Mouse (Mus musculus): ENCODE data around the gene N4bp1. TPM values are rescaled to one million over a fixed set of nuclear protein-coding genes. Genes with fewer than 3 reads are reported as not detected.

The N4bp1 gene
- polyA plus RNA-seq, 1 experiment from 2014 or later, result 10.0 TPM

DNA sequence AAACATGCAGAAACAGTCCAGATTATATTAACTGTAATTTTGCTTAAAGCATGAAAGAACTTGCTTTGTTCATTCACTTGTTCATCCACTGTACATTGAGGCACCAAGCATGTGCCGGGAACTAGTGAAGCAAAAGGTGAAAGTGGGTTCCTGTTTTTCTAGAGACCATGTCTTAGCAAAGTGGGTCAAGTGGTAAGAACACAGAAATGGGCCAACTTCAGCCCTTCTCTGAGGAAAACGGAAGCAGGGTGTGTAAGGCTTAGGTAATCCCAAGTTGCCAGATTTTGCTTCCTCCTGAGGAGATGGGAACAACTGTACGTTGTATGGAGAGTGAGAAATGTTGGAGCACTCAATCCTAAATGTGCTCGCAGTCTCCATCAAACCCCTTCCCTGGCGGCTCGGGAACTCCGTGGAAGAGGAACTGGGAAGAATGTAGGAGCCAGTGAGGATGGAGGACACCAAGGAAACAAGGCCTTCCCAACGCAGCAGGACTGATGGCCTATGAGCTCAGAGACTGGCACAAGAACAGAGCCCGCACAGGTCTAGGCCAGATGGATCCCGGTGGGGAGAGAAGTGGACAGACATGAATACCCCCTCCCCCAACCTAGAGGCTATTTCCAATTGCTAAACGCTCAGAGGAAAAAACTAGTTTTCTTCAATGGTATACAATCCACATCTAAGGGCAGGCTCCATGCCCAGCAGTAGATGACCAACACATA, 12.8 kb downstream of the N4bp1 start:
- no peak overlapping the region for H3K27ac ChIP-seq
- no peak overlapping the region for H3K9ac ChIP-seq
- peaks cover 25% of the 10 kb centered on the region for H3K4me1 ChIP-seq
- H3K4me2 ChIP-seq, result no peak overlapping the region
- H3K4me3 ChIP-seq (replicated peaks), result no peak overlapping the region
- H3K9me3 ChIP-seq (replicated peaks), result no peaks in the 10 kb centered on the region
- H3K36me3 ChIP-seq, result 0 out of 2 replicates have a peak, but pooled peaks cover 3% of the 10 kb centered on the region
- no peak for ATAC-seq (replicated peaks; ENCODE audit: low FRiP score)
- WGBS, result 94% methylated on average over 11 of the region's 11 CpGs
- H3K27me3 ChIP-seq, result no peaks in the 10 kb centered on the region

DNA sequence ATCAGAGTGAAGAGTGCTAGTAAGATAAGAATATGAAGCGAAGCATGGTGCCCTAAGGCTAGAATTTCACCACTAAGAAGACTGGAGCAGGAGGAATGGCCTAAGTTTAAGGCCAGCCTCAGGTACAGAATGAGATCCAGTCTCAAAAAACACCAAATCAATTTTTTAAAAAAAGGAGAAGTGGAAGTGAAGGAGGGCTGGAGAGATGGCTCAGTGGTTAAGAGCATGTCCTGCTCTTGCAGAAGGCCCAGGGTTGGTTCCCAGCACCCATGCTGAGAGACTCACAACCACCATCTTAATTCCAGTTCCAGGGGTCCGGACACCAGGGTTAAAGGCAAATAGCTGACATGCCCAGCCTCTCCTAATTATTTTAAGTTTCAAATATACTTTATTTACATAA, 13.6 kb downstream of the N4bp1 start:
- no peak overlapping the region for H3K4me3 ChIP-seq (replicated peaks)
- 0 out of 2 replicates have a peak, but pooled peaks cover 3% of the 10 kb centered on the region for H3K36me3 ChIP-seq
- WGBS, result 87% methylated on average over 2 of the region's 2 CpGs
- no peak overlapping the region for H3K9ac ChIP-seq
- no peak for ATAC-seq (replicated peaks; ENCODE audit: low FRiP score)
- no peak overlapping the region for H3K4me2 ChIP-seq
- no peak overlapping the region for H3K27ac ChIP-seq
- peaks cover 25% of the 10 kb centered on the region for H3K4me1 ChIP-seq
- no peaks in the 10 kb centered on the region for H3K27me3 ChIP-seq
- H3K9me3 ChIP-seq (replicated peaks), result no peaks in the 10 kb centered on the region

DNA sequence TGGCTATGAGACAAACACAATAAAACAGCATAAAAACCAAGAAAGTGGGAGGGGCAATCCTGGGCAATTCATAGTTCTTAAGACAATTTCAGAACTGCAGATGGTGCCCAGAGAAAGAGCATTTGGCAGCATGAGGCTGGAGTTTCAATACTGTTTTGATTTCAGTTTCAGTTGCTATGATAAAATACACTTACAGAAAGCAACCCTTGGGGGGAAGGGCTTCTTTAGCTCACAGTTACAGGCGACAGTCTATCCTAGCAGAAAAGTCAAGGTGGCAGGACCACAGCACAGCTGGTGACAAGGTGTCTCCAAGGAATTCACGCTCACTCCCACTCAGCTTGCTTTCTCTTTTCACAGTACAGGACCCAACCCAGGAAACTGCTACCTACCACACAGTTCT, 14.3 kb downstream of the N4bp1 start:
- Histone ChIP-seq H3K9me3 (replicated peaks) (no peaks in the 10 kb centered on the region), H3K27ac (0 out of 2 replicates have a peak overlapping the region, but pooled peaks have one; percentile 10), H3K36me3 (0 out of 2 replicates have a peak, but pooled peaks cover 3% of the 10 kb centered on the region), H3K4me3 (replicated peaks) (no peak overlapping the region), H3K9ac (no peak overlapping the region), H3K27me3 (no peaks in the 10 kb centered on the region), H3K4me1 (peaks cover 25% of the 10 kb centered on the region), H3K4me2 (no peak overlapping the region)
- ATAC-seq (replicated peaks; ENCODE audit: low FRiP score), result no peak
- WGBS, result 60% methylated on average over 2 of the region's 2 CpGs

DNA sequence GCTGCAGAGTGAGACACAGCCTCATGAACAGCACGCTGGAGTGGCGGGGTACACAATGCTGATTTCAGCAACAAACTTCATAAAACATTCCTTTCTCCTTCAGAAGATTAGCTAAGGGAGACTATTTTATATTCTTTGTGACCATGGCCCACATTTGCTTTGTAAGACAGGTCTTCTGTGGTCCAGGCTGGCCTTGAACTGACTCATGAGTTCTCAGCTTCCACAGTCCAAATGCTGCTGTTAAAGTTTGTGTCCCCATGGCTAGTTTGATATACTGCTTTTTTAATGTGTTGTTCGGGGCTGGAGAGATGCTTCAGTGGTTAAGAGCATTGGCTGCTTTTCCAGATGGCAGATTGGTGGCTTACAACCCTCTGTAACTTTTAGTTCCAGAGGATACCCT, 17.0 kb downstream of the N4bp1 start:
- no peak overlapping the region for H3K4me2 ChIP-seq
- ATAC-seq (replicated peaks; ENCODE audit: low FRiP score), result no peak

DNA sequence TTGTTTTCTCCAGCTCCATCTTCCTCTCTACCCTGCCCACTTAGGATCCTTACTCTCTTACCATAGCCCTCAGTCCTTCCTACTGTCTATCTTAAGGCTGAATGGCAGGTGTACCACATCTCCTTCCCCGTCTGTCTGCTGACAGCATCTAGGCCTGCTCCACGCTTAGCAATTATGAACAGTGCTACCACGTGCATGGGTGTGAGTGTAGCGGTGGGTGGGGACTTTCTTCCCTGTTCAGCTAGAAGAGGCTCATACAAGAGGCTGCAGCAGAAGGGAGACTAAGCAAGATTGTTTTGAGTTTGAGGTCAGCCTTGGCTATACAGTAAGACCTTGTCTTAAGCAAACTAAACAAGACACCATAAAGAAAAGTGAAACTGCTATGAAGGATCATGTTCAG, 20.3 kb downstream of the N4bp1 start:
- H3K27ac ChIP-seq, result no peak overlapping the region
- peaks cover 20% of the 10 kb centered on the region for H3K36me3 ChIP-seq
- WGBS, result 78% methylated on average over 4 of the region's 4 CpGs
- no peak overlapping the region for H3K4me2 ChIP-seq
- ATAC-seq (replicated peaks; ENCODE audit: low FRiP score), result no peak
- H3K9ac ChIP-seq, result no peak overlapping the region
- H3K9me3 ChIP-seq (replicated peaks), result no peaks in the 10 kb centered on the region
- H3K4me3 ChIP-seq (replicated peaks), result no peak overlapping the region
- H3K4me1 ChIP-seq, result peaks cover 2% of the 10 kb centered on the region; the same call in 1 of the 2 replicates
- H3K27me3 ChIP-seq, result no peaks in the 10 kb centered on the region

More for the DNA sequence above, 17.0 kb downstream of the N4bp1 start:
- H3K4me3 ChIP-seq (replicated peaks), result no peak overlapping the region
- 0 out of 2 replicates have a peak, but pooled peaks cover 3% of the 10 kb centered on the region for H3K36me3 ChIP-seq
- peaks cover 15% of the 10 kb centered on the region for H3K4me1 ChIP-seq
- WGBS, result 72% methylated on average over 3 of the region's 3 CpGs
- no peaks in the 10 kb centered on the region for H3K27me3 ChIP-seq
- H3K9me3 ChIP-seq (replicated peaks), result no peaks in the 10 kb centered on the region
- H3K9ac ChIP-seq, result no peak overlapping the region
- no peak overlapping the region for H3K27ac ChIP-seq

DNA sequence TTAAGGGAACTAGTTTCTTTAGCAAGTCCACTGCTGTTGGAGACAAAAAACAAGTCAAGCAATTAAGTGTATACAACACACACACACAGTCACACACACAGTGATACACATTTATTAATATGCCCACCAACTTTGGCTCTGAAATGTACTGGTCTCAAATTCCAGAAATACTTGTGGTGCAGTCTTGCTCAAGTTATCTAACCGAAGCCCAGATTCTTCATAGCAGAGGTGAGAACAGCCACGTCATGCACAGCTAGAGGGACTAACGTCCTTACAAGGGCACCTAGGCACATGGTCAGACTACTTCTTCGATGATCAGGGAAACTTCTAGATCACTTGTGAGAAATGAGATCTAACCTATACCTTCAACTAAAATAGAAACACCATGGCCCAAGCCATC, 22.2 kb downstream of the N4bp1 start:
- no peak for ATAC-seq (replicated peaks; ENCODE audit: low FRiP score)
- peaks cover 30% of the 10 kb centered on the region for H3K36me3 ChIP-seq
- no peak overlapping the region for H3K4me2 ChIP-seq
- no peak overlapping the region for H3K27ac ChIP-seq
- peaks cover 4% of the 10 kb centered on the region; the same call in 1 of the 2 replicates for H3K4me1 ChIP-seq
- 79% methylated on average over 4 of the region's 4 CpGs for WGBS
- no peaks in the 10 kb centered on the region for H3K27me3 ChIP-seq
- no peak overlapping the region for H3K4me3 ChIP-seq (replicated peaks)
- no peak overlapping the region for H3K9ac ChIP-seq
- H3K9me3 ChIP-seq (replicated peaks), result no peaks in the 10 kb centered on the region

DNA sequence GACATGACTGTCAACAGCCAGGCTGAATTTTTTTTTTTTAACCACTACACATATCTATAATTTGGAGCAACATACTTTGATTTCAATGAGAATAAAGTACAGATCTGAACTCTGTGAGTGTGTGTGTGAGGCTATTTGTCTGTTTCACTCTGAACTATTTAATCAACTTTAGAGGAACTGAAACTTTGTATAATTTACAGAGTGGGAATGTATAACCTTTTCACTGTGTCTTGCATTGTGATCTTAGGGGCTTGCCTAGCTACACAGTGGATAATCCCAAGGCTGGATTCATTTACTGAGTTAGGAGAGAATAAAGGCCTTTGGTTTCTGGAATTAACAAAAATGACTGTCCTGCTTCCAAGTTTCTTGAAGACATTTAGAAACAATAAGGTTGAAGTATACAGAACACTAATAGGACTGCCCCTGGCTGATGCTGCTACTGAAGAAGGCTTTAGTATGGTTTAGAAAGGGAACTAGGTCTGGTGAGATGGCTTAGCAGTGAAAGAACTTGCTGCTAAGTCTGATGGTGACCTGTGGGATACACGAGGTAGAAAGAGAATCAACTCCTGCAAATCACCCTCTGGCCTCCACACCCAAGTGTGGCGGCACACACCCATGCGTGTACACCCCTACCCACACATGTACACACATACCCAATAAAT, 22.8 kb downstream of the N4bp1 start:
- H3K9ac ChIP-seq, result no peak overlapping the region
- no peak for ATAC-seq (replicated peaks; ENCODE audit: low FRiP score)
- H3K27ac ChIP-seq, result no peak overlapping the region
- H3K4me1 ChIP-seq, result peaks cover 4% of the 10 kb centered on the region; the same call in 1 of the 2 replicates
- no peak overlapping the region for H3K4me3 ChIP-seq (replicated peaks)
- H3K4me2 ChIP-seq, result no peak overlapping the region
- H3K27me3 ChIP-seq, result no peaks in the 10 kb centered on the region
- H3K9me3 ChIP-seq (replicated peaks), result no peaks in the 10 kb centered on the region
- H3K36me3 ChIP-seq, result peaks cover 34% of the 10 kb centered on the region
- 86% methylated on average over 3 of the region's 3 CpGs for WGBS

DNA sequence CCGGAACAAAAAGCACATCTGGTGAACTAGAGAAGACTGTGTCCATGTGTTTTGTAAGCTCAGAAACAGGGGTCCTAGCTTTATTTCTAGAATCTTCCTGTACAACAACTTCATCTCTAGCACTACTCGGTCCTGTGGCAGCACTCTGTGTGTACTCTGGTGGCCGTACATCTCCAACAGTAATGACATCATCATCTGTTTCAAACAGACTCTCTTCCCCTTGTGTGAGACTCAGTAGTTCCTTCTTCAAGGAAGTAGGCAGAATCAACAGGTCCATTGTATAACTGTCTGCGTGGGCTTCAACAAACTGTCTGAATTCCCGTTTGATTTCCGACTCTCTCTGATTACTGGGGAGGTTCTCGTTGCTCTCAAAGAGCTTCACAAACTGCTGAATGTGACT, 23.5 kb downstream of the N4bp1 start:
- no peak for ATAC-seq (replicated peaks; ENCODE audit: low FRiP score)
- Histone ChIP-seq H3K27ac (no peak overlapping the region), H3K4me3 (replicated peaks) (no peak overlapping the region), H3K4me1 (peaks cover 4% of the 10 kb centered on the region; the same call in 1 of the 2 replicates), H3K9me3 (replicated peaks) (no peaks in the 10 kb centered on the region), H3K4me2 (no peak overlapping the region), H3K27me3 (no peaks in the 10 kb centered on the region), H3K9ac (no peak overlapping the region), H3K36me3 (peaks cover 35% of the 10 kb centered on the region)
- WGBS, result 78% methylated on average over 7 of the region's 7 CpGs

DNA sequence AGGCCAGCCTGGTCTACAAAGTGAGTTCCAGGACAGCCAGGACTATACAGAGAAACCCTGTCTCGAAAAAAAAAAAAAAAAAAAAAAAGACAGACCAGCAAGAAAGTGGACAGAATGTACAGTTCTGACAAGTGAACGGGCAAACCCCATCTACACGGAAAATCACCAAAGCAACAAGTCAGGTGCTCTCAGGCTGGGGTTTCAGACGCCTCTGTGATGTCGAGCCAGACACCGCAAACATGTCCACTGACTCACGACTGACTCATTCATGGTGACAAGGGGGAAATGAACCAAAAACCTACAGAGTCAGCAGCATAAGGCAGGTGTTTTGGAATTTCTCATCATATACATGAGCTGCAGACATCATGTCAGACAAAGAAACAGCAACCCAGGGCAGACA, 28.8 kb downstream of the N4bp1 start:
- Histone ChIP-seq H3K27me3 (no peaks in the 10 kb centered on the region), H3K27ac (no peak overlapping the region), H3K36me3 (peaks cover 56% of the 10 kb centered on the region), H3K9ac (no peak overlapping the region), H3K4me3 (replicated peaks) (no peak overlapping the region), H3K4me1 (peaks cover 4% of the 10 kb centered on the region), H3K4me2 (no peak overlapping the region), H3K9me3 (replicated peaks) (no peaks in the 10 kb centered on the region)
- 75% methylated on average over 7 of the region's 7 CpGs for WGBS
- ATAC-seq (replicated peaks; ENCODE audit: low FRiP score), result no peak

DNA sequence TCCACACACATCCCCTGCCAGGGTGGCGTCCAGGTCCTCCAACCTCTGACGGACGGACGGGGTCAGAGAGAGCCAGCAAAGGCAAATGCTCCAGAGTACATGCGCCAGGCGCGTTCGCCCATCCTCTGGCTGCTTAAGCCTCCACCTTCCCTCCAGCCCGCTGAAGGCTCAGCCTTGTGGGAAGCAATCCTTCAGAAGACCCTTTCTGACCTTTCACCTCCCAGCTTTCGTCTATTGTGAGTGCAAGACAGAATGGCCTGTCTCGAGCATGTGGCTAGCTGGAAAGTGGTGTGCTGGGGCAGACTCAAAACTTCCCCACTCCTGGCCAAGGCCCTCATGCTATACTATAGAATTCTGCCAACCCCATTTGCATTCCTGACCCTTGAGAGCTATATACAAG, 30.4 kb downstream of the N4bp1 start:
- no peak overlapping the region for H3K27ac ChIP-seq
- WGBS, result 72% methylated on average over 11 of the region's 11 CpGs
- no peak overlapping the region for H3K4me2 ChIP-seq
- H3K4me1 ChIP-seq, result peaks cover 1% of the 10 kb centered on the region
- peaks cover 56% of the 10 kb centered on the region for H3K36me3 ChIP-seq
- H3K9me3 ChIP-seq (replicated peaks), result no peaks in the 10 kb centered on the region
- H3K4me3 ChIP-seq (replicated peaks), result no peak overlapping the region
- H3K27me3 ChIP-seq, result no peaks in the 10 kb centered on the region
- no peak overlapping the region for H3K9ac ChIP-seq
- ATAC-seq (replicated peaks; ENCODE audit: low FRiP score), result no peak

DNA sequence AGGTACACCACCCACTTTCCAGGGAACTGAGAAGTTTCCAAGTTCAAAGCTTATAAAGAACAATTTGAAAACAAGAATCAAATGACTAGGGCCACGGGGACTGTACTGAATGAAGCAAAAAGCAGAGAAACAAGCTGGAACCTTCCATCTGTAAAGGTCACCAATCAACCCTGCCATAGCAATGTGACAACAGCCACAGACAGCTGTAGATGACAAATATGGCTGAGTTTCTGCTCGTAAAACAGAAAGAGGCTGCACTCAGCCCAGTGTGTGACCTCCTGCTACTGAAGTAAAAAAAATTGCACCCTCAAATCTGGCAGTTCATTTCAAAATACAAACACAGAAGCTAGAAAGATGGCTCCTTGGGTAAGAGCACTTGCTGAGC, 31.1 kb downstream of the N4bp1 start:
- WGBS, result 52% methylated on average over 2 of the region's 2 CpGs
- no peak for ATAC-seq (replicated peaks; ENCODE audit: low FRiP score)
- H3K4me2 ChIP-seq, result no peak overlapping the region
- H3K9me3 ChIP-seq (replicated peaks), result no peaks in the 10 kb centered on the region
- H3K4me1 ChIP-seq, result no peaks in the 10 kb centered on the region; the same call in 1 of the 2 replicates
- no peak overlapping the region for H3K27ac ChIP-seq
- no peaks in the 10 kb centered on the region for H3K27me3 ChIP-seq
- H3K9ac ChIP-seq, result no peak overlapping the region
- no peak overlapping the region for H3K4me3 ChIP-seq (replicated peaks)
- H3K36me3 ChIP-seq, result peaks cover 48% of the 10 kb centered on the region

DNA sequence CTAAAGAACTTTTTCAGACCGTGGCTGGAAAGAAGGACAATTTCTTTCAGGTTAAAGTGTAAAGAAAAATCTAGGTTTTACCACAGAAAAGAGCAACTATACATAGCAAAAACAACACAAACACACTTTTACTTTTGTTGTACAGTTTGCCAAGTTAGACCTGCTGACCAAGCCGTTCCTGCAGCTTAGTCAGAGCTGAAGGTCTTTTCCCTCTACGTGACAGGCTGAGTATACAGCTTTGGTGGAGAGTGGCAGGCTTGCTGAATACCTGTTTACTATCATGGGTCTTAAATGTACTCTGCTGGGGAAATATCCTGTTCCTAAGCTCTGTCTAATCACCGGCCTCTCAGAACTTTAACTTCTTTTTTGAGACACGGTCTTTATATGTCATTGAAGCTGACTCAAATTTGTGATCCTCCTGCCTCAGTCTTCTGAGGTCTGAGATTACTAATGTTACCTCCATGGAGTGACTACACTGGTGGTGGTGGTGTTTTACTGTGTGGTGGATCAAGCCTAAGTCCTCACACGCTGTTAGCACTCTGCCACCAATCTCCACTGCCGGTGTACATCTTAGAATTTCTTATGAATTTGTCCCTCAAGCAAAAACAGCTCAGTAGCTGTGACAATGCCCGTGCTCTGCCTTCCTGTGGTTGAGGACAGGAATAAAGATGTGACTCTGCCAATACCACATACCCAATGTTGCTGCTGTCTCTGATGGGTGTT, 31.6 kb downstream of the N4bp1 start:
- H3K4me2 ChIP-seq, result no peak overlapping the region
- H3K4me3 ChIP-seq (replicated peaks), result no peak overlapping the region
- ATAC-seq (replicated peaks; ENCODE audit: low FRiP score), result no peak
- H3K9me3 ChIP-seq (replicated peaks), result no peaks in the 10 kb centered on the region
- H3K9ac ChIP-seq, result no peak overlapping the region
- 90% methylated on average over 8 of the region's 8 CpGs for WGBS
- H3K27me3 ChIP-seq, result no peaks in the 10 kb centered on the region
- no peaks in the 10 kb centered on the region; the same call in 1 of the 2 replicates for H3K4me1 ChIP-seq
- no peak overlapping the region for H3K27ac ChIP-seq
- H3K36me3 ChIP-seq, result peaks cover 48% of the 10 kb centered on the region
